Mouse (Mus musculus): Measurements from ENCODE around the gene Cpeb4. TPM values are rescaled to one million over a fixed set of nuclear protein-coding genes. Genes with fewer than 3 reads are reported as not detected.

Cpeb4 gene
- polyA plus RNA-seq, 1 experiment, result 53.5 TPM

- Histone ChIP-seq H3K4me3 (ENCODE audit: insufficient read depth, low read length) (no peak overlapping the region), H3K27ac (ENCODE audit: insufficient read depth, low read length) (no peak overlapping the region), H3K4me1 (ENCODE audit: control insufficient read depth, insufficient read depth, low read length) (peaks cover 3% of the 10 kb centered on the region)
- TF ChIP-seq POLR2A (IDR thresholded peaks at IDR 0.05; ENCODE audit: extremely low read depth, insufficient read depth, low read length), result no peak
- no peak for TF ChIP-seq CTCF (IDR thresholded peaks at IDR 0.05; ENCODE audit: extremely low read depth, insufficient read depth, low read length)
Measured at GRCm38 (mm10) chr11:31832439-31832980, 39.5 kb upstream of the Cpeb4 start.

GRCm38 (mm10) chr11:31833506-31833905, 38.5 kb upstream of the Cpeb4 start:
- no peak for TF ChIP-seq POLR2A (IDR thresholded peaks at IDR 0.05; ENCODE audit: extremely low read depth, insufficient read depth, low read length)
- no peak for TF ChIP-seq CTCF (IDR thresholded peaks at IDR 0.05; ENCODE audit: extremely low read depth, insufficient read depth, low read length)
- Histone ChIP-seq H3K4me1 (ENCODE audit: control insufficient read depth, insufficient read depth, low read length) (peaks cover 3% of the 10 kb centered on the region), H3K27ac (ENCODE audit: insufficient read depth, low read length) (no peak overlapping the region), H3K4me3 (ENCODE audit: insufficient read depth, low read length) (no peak overlapping the region)

GRCm38 (mm10) chr11:31835352-31835751, 36.7 kb upstream of the Cpeb4 start:
- H3K27ac ChIP-seq (ENCODE audit: insufficient read depth, low read length), result no peak overlapping the region
- peaks cover 2% of the 10 kb centered on the region for H3K4me1 ChIP-seq (ENCODE audit: control insufficient read depth, insufficient read depth, low read length)
- no peak overlapping the region for H3K4me3 ChIP-seq (ENCODE audit: insufficient read depth, low read length)
- TF ChIP-seq POLR2A (IDR thresholded peaks at IDR 0.05; ENCODE audit: extremely low read depth, insufficient read depth, low read length) (no peak), CTCF (IDR thresholded peaks at IDR 0.05; ENCODE audit: extremely low read depth, insufficient read depth, low read length) (no peak)

GRCm38 (mm10) chr11:31837243-31837642, 34.8 kb upstream of the Cpeb4 start:
- H3K4me3 ChIP-seq (ENCODE audit: insufficient read depth, low read length), result no peak overlapping the region
- no peak overlapping the region for H3K27ac ChIP-seq (ENCODE audit: insufficient read depth, low read length)
- H3K4me1 ChIP-seq (ENCODE audit: control insufficient read depth, insufficient read depth, low read length), result no peaks in the 10 kb centered on the region; the same call in 1 of the 2 replicates
- TF ChIP-seq CTCF (IDR thresholded peaks at IDR 0.05; ENCODE audit: extremely low read depth, insufficient read depth, low read length) (no peak), POLR2A (IDR thresholded peaks at IDR 0.05; ENCODE audit: extremely low read depth, insufficient read depth, low read length) (no peak)

- TF ChIP-seq CTCF (IDR thresholded peaks at IDR 0.05; ENCODE audit: extremely low read depth, insufficient read depth, low read length) (no peak), POLR2A (IDR thresholded peaks at IDR 0.05; ENCODE audit: extremely low read depth, insufficient read depth, low read length) (no peak)
- Histone ChIP-seq H3K4me1 (ENCODE audit: control insufficient read depth, insufficient read depth, low read length) (no peaks in the 10 kb centered on the region; the same call in 1 of the 2 replicates), H3K4me3 (ENCODE audit: insufficient read depth, low read length) (no peak overlapping the region), H3K27ac (ENCODE audit: insufficient read depth, low read length) (no peak overlapping the region)
Measured at GRCm38 (mm10) chr11:31837753-31838152, 34.3 kb upstream of the Cpeb4 start.

GRCm38 (mm10) chr11:31838442-31839083, 33.4 kb upstream of the Cpeb4 start:
- H3K4me3 ChIP-seq (ENCODE audit: insufficient read depth, low read length), result no peak overlapping the region
- TF ChIP-seq POLR2A (IDR thresholded peaks at IDR 0.05; ENCODE audit: extremely low read depth, insufficient read depth, low read length) (no peak), CTCF (IDR thresholded peaks at IDR 0.05; ENCODE audit: extremely low read depth, insufficient read depth, low read length) (no peak)
- peaks cover 1% of the 10 kb centered on the region for H3K4me1 ChIP-seq (ENCODE audit: control insufficient read depth, insufficient read depth, low read length)
- no peak overlapping the region for H3K27ac ChIP-seq (ENCODE audit: insufficient read depth, low read length)

- Histone ChIP-seq H3K4me1 (ENCODE audit: control insufficient read depth, insufficient read depth, low read length) (peaks cover 1% of the 10 kb centered on the region), H3K4me3 (ENCODE audit: insufficient read depth, low read length) (no peak overlapping the region), H3K27ac (ENCODE audit: insufficient read depth, low read length) (no peak overlapping the region)
- TF ChIP-seq POLR2A (IDR thresholded peaks at IDR 0.05; ENCODE audit: extremely low read depth, insufficient read depth, low read length) (no peak), CTCF (IDR thresholded peaks at IDR 0.05; ENCODE audit: extremely low read depth, insufficient read depth, low read length) (no peak)
Measured at GRCm38 (mm10) chr11:31839084-31839460, 32.9 kb upstream of the Cpeb4 start.

GRCm38 (mm10) chr11:31842171-31842959, 29.6 kb upstream of the Cpeb4 start:
- Histone ChIP-seq H3K4me3 (ENCODE audit: insufficient read depth, low read length) (no peak overlapping the region), H3K4me1 (ENCODE audit: control insufficient read depth, insufficient read depth, low read length) (peaks cover 1% of the 10 kb centered on the region; the same call in 1 of the 2 replicates), H3K27ac (ENCODE audit: insufficient read depth, low read length) (no peak overlapping the region)
- TF ChIP-seq CTCF (IDR thresholded peaks at IDR 0.05; ENCODE audit: extremely low read depth, insufficient read depth, low read length), result no peak
- TF ChIP-seq POLR2A (IDR thresholded peaks at IDR 0.05; ENCODE audit: extremely low read depth, insufficient read depth, low read length), result no peak

- Histone ChIP-seq H3K4me1 (ENCODE audit: control insufficient read depth, insufficient read depth, low read length) (peaks cover 1% of the 10 kb centered on the region; the same call in 1 of the 2 replicates), H3K4me3 (ENCODE audit: insufficient read depth, low read length) (no peak overlapping the region), H3K27ac (ENCODE audit: insufficient read depth, low read length) (no peak overlapping the region)
- TF ChIP-seq CTCF (IDR thresholded peaks at IDR 0.05; ENCODE audit: extremely low read depth, insufficient read depth, low read length) (no peak), POLR2A (IDR thresholded peaks at IDR 0.05; ENCODE audit: extremely low read depth, insufficient read depth, low read length) (no peak)
Measured at GRCm38 (mm10) chr11:31843177-31843833, 28.7 kb upstream of the Cpeb4 start.
